Mouse (Mus musculus) stomach, postnatal 0 days (tissue): ENCODE measurements at regions not wholly inside any gene's neighbourhood (a gene's known extent, or its start where the extent isn't known, plus 50 kb on each side); places are given as distances from the start of the nearest gene placed in this dataset.

Experiments used
- CTCF ChIP-seq: IDR thresholded peaks from 2 replicates; pipeline ENCODE4 v1.5.1; 2016; ENCODE audit warnings: antibody characterized with exemption, low read depth, mild to moderate bottlenecking, moderate library complexity
- EP300 ChIP-seq: optimal IDR thresholded peaks from 2 replicates; pipeline ENCODE3; 2016; ENCODE audit warnings: antibody characterized with exemption

GRCm38 (mm10) chr5:64683419-64683818, 119.8 kb upstream of the Klf3 start:
- TF ChIP-seq CTCF: no peak
- TF ChIP-seq EP300: no peak
